16 mouse cellular contexts compared by ENCODE assay signal in genomic region chr19:4194776-4195650, GRCm38 (mm10). TPM values are rescaled to one million over a fixed set of nuclear protein-coding genes. Genes with fewer than 3 reads are reported as not detected.
DNase-seq lines count a peak whose midpoint lies in the region; ATAC-seq and TF ChIP-seq lines count a peak whose summit lies in the region.
"Had no signal": no experiment of that assay in that cellular context is flagged by ENCODE, and none has a peak within 500 bp of the region (broad histone marks: within the 10 kb centered on the region; RNA-seq: fewer than 3 reads in every experiment).

No protein-coding gene starts in this region.

- no peak for TF ChIP-seq CTCF in hindbrain, postnatal 0 days (IDR thresholded peaks at IDR 0.05; ENCODE audit: low read depth)

- H3K4me1 ChIP-seq in hindbrain, postnatal 0 days (ENCODE audit: insufficient read depth, low read length) = peaks cover 10% of the 10 kb centered on the region
- peaks cover 31% of the 10 kb centered on the region for H3K4me1 ChIP-seq in hindbrain, embryonic 13.5 days (replicated peaks)
- peaks cover 48% of the 10 kb centered on the region for H3K4me1 ChIP-seq in midbrain, embryonic 10.5 days
- peaks cover 24% of the 10 kb centered on the region for H3K4me1 ChIP-seq in midbrain, embryonic 15.5 days

- 0 out of 2 replicates have a peak, but pooled peaks have one; percentile 4 for ATAC-seq in hindbrain, postnatal 0 days
- ATAC-seq in hindbrain, embryonic 13.5 days (ENCODE audit: low FRiP score) = no peak
- no peak for ATAC-seq in midbrain, embryonic 15.5 days (replicated peaks)
- ATAC-seq: intestine, embryonic 16.5 days had no signal

- H3K4me2 ChIP-seq in hindbrain, postnatal 0 days (ENCODE audit: low read depth, low read length) = no peak overlapping the region
- H3K4me2 ChIP-seq in hindbrain, embryonic 13.5 days = no peak overlapping the region
- no peak overlapping the region for H3K4me2 ChIP-seq in midbrain, embryonic 15.5 days

- DNase-seq in adrenal gland, adult 2 months = peak; percentile 64
- DNase-seq in adrenal gland, postnatal 4 days (ENCODE audit: low spot score in 2 of 2) = no peak
- DNase-seq in hindbrain, postnatal 0 days (ENCODE audit: low spot score) = peak; percentile 80
- no peak for DNase-seq in midbrain, embryonic 10.5 days (ENCODE audit: low spot score)
- peak; percentile 88 for DNase-seq in cerebellum, postnatal 36 days
- no peak for DNase-seq in c-Kit-positive CD71-positive TER-119-positive erythroid progenitor cells, embryonic 14.5 days (ENCODE audit: low spot score)
- DNase-seq: gastrocnemius, postnatal 14 days; layer of hippocampus, postnatal 36 days; spleen, adult 18-20 months; thymus, adult 18-20 months had no signal

- 54% methylated on average over 12 of the region's 12 CpGs for WGBS in hindbrain, postnatal 0 days
- 80% methylated on average over 12 of the region's 12 CpGs for WGBS in hindbrain, embryonic 13.5 days
- 84% methylated on average over 12 of the region's 12 CpGs for WGBS in midbrain, embryonic 10.5 days
- WGBS in midbrain, embryonic 15.5 days = 83% methylated on average over 12 of the region's 12 CpGs

- H3K4me3 ChIP-seq in hindbrain, postnatal 0 days (ENCODE audit: low read length) = no peak overlapping the region
- H3K4me3 ChIP-seq in hindbrain, embryonic 13.5 days = no peak overlapping the region
- H3K4me3 ChIP-seq in midbrain, embryonic 10.5 days = 0 out of 2 replicates have a peak overlapping the region, but pooled peaks have one; percentile 14
- no peak overlapping the region for H3K4me3 ChIP-seq in midbrain, embryonic 15.5 days

- no peaks in the 10 kb centered on the region for H3K9me3 ChIP-seq in hindbrain, postnatal 0 days (ENCODE audit: low read length)
- H3K9me3 ChIP-seq in hindbrain, embryonic 13.5 days = no peaks in the 10 kb centered on the region
- H3K9me3 ChIP-seq in midbrain, embryonic 10.5 days (replicated peaks) = no peaks in the 10 kb centered on the region
- H3K9me3 ChIP-seq in midbrain, embryonic 15.5 days = no peaks in the 10 kb centered on the region

- H3K27ac ChIP-seq in hindbrain, postnatal 0 days = peak overlapping the region; percentile 45; the same call in 1 of the 2 replicates
- no peak overlapping the region for H3K27ac ChIP-seq in hindbrain, embryonic 13.5 days
- H3K27ac ChIP-seq in midbrain, embryonic 10.5 days (replicated peaks) = no peak overlapping the region
- no peak overlapping the region for H3K27ac ChIP-seq in midbrain, embryonic 15.5 days

- H3K9ac ChIP-seq in hindbrain, postnatal 0 days (replicated peaks; ENCODE audit: low read length) = no peak overlapping the region
- no peak overlapping the region for H3K9ac ChIP-seq in hindbrain, embryonic 13.5 days
- no peak overlapping the region for H3K9ac ChIP-seq in midbrain, embryonic 15.5 days

- H3K27me3 ChIP-seq in hindbrain, postnatal 0 days (ENCODE audit: insufficient read depth, low read length) = no peaks in the 10 kb centered on the region
- H3K27me3 ChIP-seq in hindbrain, embryonic 13.5 days = no peaks in the 10 kb centered on the region
- H3K27me3 ChIP-seq in midbrain, embryonic 10.5 days (ENCODE audit: low read depth, poor library complexity, severe bottlenecking) = no peaks in the 10 kb centered on the region
- H3K27me3 ChIP-seq in midbrain, embryonic 15.5 days (replicated peaks) = no peaks in the 10 kb centered on the region

- H3K36me3 ChIP-seq in hindbrain, postnatal 0 days (ENCODE audit: insufficient read depth, low read length) = peaks cover 29% of the 10 kb centered on the region; the same call in 1 of the 2 replicates
- H3K36me3 ChIP-seq in hindbrain, embryonic 13.5 days = peaks cover 62% of the 10 kb centered on the region
- H3K36me3 ChIP-seq in midbrain, embryonic 10.5 days = peaks cover 70% of the 10 kb centered on the region
- peaks cover 28% of the 10 kb centered on the region for H3K36me3 ChIP-seq in midbrain, embryonic 15.5 days (replicated peaks)

RNA-seq across cellular contexts. Expression of gene Ppp1ca, which starts 3.1 kb away (rescaled TPM):
- total RNA-seq in adrenal gland, adult 2 months (2021) = 100 to 1,000 TPM; 342 to 392 TPM
- 443 and 514 TPM in 2 replicates for polyA plus RNA-seq in adrenal gland, adult 2 months (2012; rRNA removed)
- 100 to 1,000 TPM; 464 to 467 TPM for total RNA-seq in adrenal gland, postnatal 4 days (2021)
- 502 and 597 TPM in 2 replicates for total RNA-seq in hindbrain, postnatal 0 days (2014; rRNA removed)
- 564 and 571 TPM in 2 replicates for polyA plus RNA-seq in hindbrain, postnatal 0 days (2015; fragmentation: Nextera tagmentation; extraction: Ambion mirVana)
- polyA plus RNA-seq in hindbrain, embryonic 13.5 days (2015; fragmentation: Nextera tagmentation; extraction: Ambion mirVana) = 609 and 611 TPM in 2 replicates
- 1,003 and 1,059 TPM in 2 replicates for polyA plus RNA-seq in midbrain, embryonic 10.5 days (2016; fragmentation: Nextera tagmentation; extraction: Ambion mirVana)
- polyA plus RNA-seq in midbrain, embryonic 15.5 days (2015; fragmentation: Nextera tagmentation; extraction: Ambion mirVana) = 537 and 571 TPM in 2 replicates

RNA-seq across cellular contexts. Expression of gene Tbc1d10c, which starts 3.9 kb away (rescaled TPM):
- under 1 TPM in 1 of 2 experiments, not detected in 1; 0.97 TPM for total RNA-seq in adrenal gland, adult 2 months (2021)
- 2.1 and 4.8 TPM in 2 replicates for polyA plus RNA-seq in adrenal gland, adult 2 months (2012; rRNA removed)
- 1 to 10 TPM; 3.2 to 4.3 TPM for total RNA-seq in adrenal gland, postnatal 4 days (2021)
- total RNA-seq in hindbrain, postnatal 0 days (2014; rRNA removed) = 2.7 and 3.8 TPM in 2 replicates
- 0.95 and 1.4 TPM in 2 replicates for polyA plus RNA-seq in hindbrain, postnatal 0 days (2015; fragmentation: Nextera tagmentation; extraction: Ambion mirVana)
- 0.88 and 1.1 TPM in 2 replicates for polyA plus RNA-seq in hindbrain, embryonic 13.5 days (2015; fragmentation: Nextera tagmentation; extraction: Ambion mirVana)
- polyA plus RNA-seq in midbrain, embryonic 10.5 days (2016; fragmentation: Nextera tagmentation; extraction: Ambion mirVana) = 0.85 and 1.2 TPM in 2 replicates
- polyA plus RNA-seq in midbrain, embryonic 15.5 days (2015; fragmentation: Nextera tagmentation; extraction: Ambion mirVana) = 0.38 and 0.93 TPM in 2 replicates

RNA-seq across cellular contexts. Expression of gene Rad9a, which starts 6.4 kb away (rescaled TPM):
- total RNA-seq in adrenal gland, adult 2 months (2021) = 10 to 100 TPM in 1 of 2 experiments, 1 to 10 TPM in 1; 6.9 to 12.3 TPM
- polyA plus RNA-seq in adrenal gland, adult 2 months (2012; rRNA removed) = 16.4 and 17.2 TPM in 2 replicates
- total RNA-seq in adrenal gland, postnatal 4 days (2021) = 10 to 100 TPM; 14.7 to 16.2 TPM
- total RNA-seq in hindbrain, postnatal 0 days (2014; rRNA removed) = 15.8 and 25.8 TPM in 2 replicates
- polyA plus RNA-seq in hindbrain, postnatal 0 days (2015; fragmentation: Nextera tagmentation; extraction: Ambion mirVana) = 13.7 and 14.6 TPM in 2 replicates
- polyA plus RNA-seq in hindbrain, embryonic 13.5 days (2015; fragmentation: Nextera tagmentation; extraction: Ambion mirVana) = 20.4 and 24.6 TPM in 2 replicates
- polyA plus RNA-seq in midbrain, embryonic 10.5 days (2016; fragmentation: Nextera tagmentation; extraction: Ambion mirVana) = 58.9 and 60.3 TPM in 2 replicates
- 23.7 and 24.9 TPM in 2 replicates for polyA plus RNA-seq in midbrain, embryonic 15.5 days (2015; fragmentation: Nextera tagmentation; extraction: Ambion mirVana)

RNA-seq across cellular contexts. Expression of gene Clcf1, which starts 19.0 kb away (rescaled TPM):
- total RNA-seq in adrenal gland, adult 2 months (2021) = 1 to 10 TPM; 5.5 to 9.0 TPM
- 16.3 and 19.3 TPM in 2 replicates for polyA plus RNA-seq in adrenal gland, adult 2 months (2012; rRNA removed)
- 10 to 100 TPM; 10.0 to 10.7 TPM for total RNA-seq in adrenal gland, postnatal 4 days (2021)
- total RNA-seq in hindbrain, postnatal 0 days (2014; rRNA removed) = 0.42 and 3.8 TPM in 2 replicates
- polyA plus RNA-seq in hindbrain, postnatal 0 days (2015; fragmentation: Nextera tagmentation; extraction: Ambion mirVana) = 0.83 TPM in 2 replicates
- 0.58 and 1.0 TPM in 2 replicates for polyA plus RNA-seq in hindbrain, embryonic 13.5 days (2015; fragmentation: Nextera tagmentation; extraction: Ambion mirVana)
- polyA plus RNA-seq in midbrain, embryonic 10.5 days (2016; fragmentation: Nextera tagmentation; extraction: Ambion mirVana) = 0.65 and 0.74 TPM in 2 replicates
- 0.79 and 0.88 TPM in 2 replicates for polyA plus RNA-seq in midbrain, embryonic 15.5 days (2015; fragmentation: Nextera tagmentation; extraction: Ambion mirVana)

RNA-seq across cellular contexts. Expression of gene AC109138.7, which starts 19.1 kb away (rescaled TPM):
- not detected for total RNA-seq in adrenal gland, adult 2 months (2021)
- not detected in 2 replicates for polyA plus RNA-seq in adrenal gland, adult 2 months (2012; rRNA removed)
- total RNA-seq in adrenal gland, postnatal 4 days (2021) = not detected
- not detected in 2 replicates for total RNA-seq in hindbrain, postnatal 0 days (2014; rRNA removed)
- polyA plus RNA-seq in hindbrain, postnatal 0 days (2015; fragmentation: Nextera tagmentation; extraction: Ambion mirVana) = not detected in 2 replicates
- not detected in 2 replicates for polyA plus RNA-seq in hindbrain, embryonic 13.5 days (2015; fragmentation: Nextera tagmentation; extraction: Ambion mirVana)
- polyA plus RNA-seq in midbrain, embryonic 10.5 days (2016; fragmentation: Nextera tagmentation; extraction: Ambion mirVana) = not detected in 2 replicates
- polyA plus RNA-seq in midbrain, embryonic 15.5 days (2015; fragmentation: Nextera tagmentation; extraction: Ambion mirVana) = not detected in 2 replicates
- total RNA-seq: gastrocnemius, postnatal 14 days; layer of hippocampus, postnatal 36 days; monocyte, adult 5-6 weeks had no signal
- polyA plus RNA-seq: heart, postnatal 0 days; intestine, embryonic 16.5 days; lung, embryonic 16.5 days had no signal

Comparison
In these comparisons a context has a peak if more than half of its experiments do, and no peak if none do; other contexts are left out.
1. DNase-seq: peak in adrenal gland, adult 2 months (single experiment), hindbrain, postnatal 0 days (single experiment) and cerebellum, postnatal 36 days (2 of 2); none in adrenal gland, postnatal 4 days (0 of 2), midbrain, embryonic 10.5 days (single experiment) and c-Kit-positive CD71-positive TER-119-positive erythroid progenitor cells, embryonic 14.5 days (single experiment).